Mouse (Mus musculus) gastrocnemius, adult 2 months (tissue): ENCODE results near the gene Ccsap. TPM values are rescaled to one million over a fixed set of nuclear protein-coding genes. Genes with fewer than 3 reads are reported as not detected.

ENCODE experiments used
- DNase-seq: peaks from one replicate; pipeline ENCODE4 v3.0.0; 2022
- H3K27ac ChIP-seq: fragments of 200-600 bp; 2 replicates; pipeline ENCODE4 v1.8.1; 2022; ENCODE audit warnings: mild to moderate bottlenecking
- H3K4me3 ChIP-seq: fragments of 200-600 bp; 2 replicates; pipeline ENCODE4 v1.8.1; 2022; ENCODE audit warnings: mild to moderate bottlenecking, moderate library complexity
- CTCF ChIP-seq: fragments of 200-600 bp; IDR thresholded peaks from 2 replicates; pipeline ENCODE4 v1.8.1; 2022; ENCODE audit warnings: antibody characterized with exemption, mild to moderate bottlenecking, moderate library complexity
- intact Hi-C: fragments of 180-260 bp; cut with DNase I; formaldehyde crosslinking; loops from one replicate; pipeline ENCODE4 v1.15.1; 2025
- total RNA-seq, 2 experiments: library from RNA; stranded (reverse); gene quantifications; 2 replicates each; pipeline ENCODE4 v1.2.3; 2021

Ccsap gene
- total RNA-seq, 2 experiments from 2014 or later, result 0.42 to 0.46 TPM

- TF ChIP-seq CTCF, result no peak
- intact Hi-C loops, result no loop called here
- peak; percentile 70 for DNase-seq
- Histone ChIP-seq H3K27ac (peak overlapping the region; percentile 98), H3K4me3 (peak overlapping the region; percentile 83)
These were observed 32.0 kb upstream of the Ccsap start for GRCm38 (mm10) chr8:123891883-123892585.

- Histone ChIP-seq H3K4me3 (peak overlapping the region; percentile 83), H3K27ac (peak overlapping the region; percentile 98)
- intact Hi-C loops, result no loop called here
- TF ChIP-seq CTCF, result no peak
- peak; percentile 83 for DNase-seq
These were observed 31.3 kb upstream of the Ccsap start for GRCm38 (mm10) chr8:123891271-123891670.

DNA sequence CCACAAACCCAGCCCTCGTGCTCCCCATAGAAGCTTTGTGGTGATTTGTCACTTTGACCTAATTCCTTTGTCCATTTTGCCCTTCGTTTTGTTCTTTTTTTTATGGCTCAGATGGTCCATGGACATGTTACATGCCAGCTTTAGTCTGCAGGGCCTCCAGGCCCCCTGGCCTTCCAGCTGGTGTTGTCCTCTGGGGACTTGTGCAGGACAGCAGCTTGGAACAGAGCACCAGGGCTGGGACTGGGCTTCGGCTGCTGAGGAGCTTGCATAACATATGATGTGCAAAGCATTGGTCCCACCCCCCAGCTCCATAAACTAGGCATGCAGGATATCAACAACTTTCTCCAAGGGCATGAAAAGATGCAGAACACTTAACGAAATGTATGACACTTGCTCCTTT is 29.8 kb upstream of the Ccsap start:
- Histone ChIP-seq H3K4me3 (no peak overlapping the region), H3K27ac (no peak overlapping the region)
- peak; percentile 50 for DNase-seq
- intact Hi-C loops, result no loop called here
- no peak for TF ChIP-seq CTCF

DNA sequence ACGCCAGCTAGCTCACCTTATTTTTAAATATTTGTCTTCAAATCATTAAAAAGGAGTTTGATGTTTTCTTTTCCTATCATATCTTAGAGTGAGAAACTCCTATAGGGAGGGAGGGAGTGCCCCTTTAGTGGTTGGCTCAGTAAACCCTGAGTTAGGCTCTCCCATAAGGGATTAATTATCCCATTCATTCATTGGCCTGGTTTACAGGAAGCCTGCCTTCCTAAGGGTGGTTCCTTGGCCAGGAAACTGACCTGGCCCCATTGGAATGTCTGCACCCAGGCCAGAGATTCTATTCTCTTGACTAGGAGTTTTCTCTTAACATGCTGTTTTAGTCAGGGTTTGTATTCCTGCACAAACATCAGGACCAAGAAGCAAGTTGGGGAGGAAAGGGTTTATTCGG is 27.9 kb upstream of the Ccsap start:
- no peak for DNase-seq
- intact Hi-C loops, result no loop called here
- Histone ChIP-seq H3K4me3 (no peak overlapping the region), H3K27ac (no peak overlapping the region)
- no peak for TF ChIP-seq CTCF

DNA sequence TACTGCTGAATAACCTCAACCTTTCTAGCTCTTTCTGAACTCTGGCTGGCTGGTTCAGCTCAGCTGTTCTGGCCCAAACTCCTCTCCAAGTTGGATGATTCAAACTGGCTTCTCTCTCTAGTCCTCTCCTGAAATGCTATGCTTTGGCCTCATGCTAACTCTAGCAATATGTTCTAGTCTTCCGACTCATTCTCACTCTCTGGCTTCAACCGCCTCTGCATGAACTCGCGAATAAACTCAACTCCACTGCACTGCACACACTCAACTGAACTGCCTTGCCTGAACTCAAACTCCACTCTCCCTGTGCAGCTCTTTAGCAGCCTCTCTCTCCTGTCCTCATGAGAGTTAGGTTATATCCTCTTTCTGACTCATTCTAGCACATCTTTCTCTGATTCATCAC is 27.2 kb upstream of the Ccsap start:
- no peak for DNase-seq
- TF ChIP-seq CTCF, result no peak
- intact Hi-C loops, result no loop called here
- 0 out of 2 replicates have a peak overlapping the region, but pooled peaks have one; percentile 5 for H3K27ac ChIP-seq
- no peak overlapping the region for H3K4me3 ChIP-seq

DNA sequence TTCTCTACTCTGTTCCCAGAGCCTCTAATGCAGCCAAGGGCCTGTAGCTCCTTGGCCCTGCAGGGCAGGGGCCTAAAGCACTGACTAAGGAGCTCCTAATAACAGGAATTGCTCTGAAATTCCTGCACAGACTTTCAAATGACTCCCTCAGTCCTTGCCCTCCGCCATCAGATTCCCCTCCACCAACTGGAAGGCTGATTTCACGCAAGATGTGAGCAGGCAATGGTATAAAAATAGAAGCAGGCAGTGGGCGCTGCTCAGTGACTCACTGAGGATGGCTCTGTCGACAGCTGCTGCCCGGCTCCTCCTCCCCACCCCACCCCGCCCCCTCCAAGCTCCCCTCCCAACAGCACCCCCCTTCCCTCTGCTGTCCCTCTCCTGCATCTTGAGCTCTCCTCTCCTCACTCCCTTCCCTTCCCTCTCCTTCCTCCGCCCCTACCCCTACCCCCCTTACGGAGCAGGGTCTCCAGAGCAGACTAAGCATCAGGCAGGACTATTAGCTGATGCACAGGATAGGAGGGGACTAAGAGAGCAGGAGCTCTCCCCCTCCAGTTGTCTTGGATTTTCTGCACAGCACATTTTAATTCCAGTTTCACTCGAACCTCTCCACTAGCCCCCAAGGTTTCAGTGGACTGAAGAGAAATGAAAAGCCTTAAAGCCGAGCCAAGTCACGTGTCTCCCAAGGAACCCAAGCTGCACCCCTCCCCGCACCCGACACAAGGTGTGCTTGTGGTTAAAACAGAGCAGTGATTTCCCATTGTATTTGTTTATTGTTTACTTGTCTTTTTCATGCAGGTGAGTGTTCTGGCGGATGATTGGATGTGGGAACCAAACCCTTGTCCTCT is 24.9 kb upstream of the Ccsap start:
- Histone ChIP-seq H3K27ac (peak overlapping the region; percentile 94), H3K4me3 (peak overlapping the region; percentile 61)
- no peak for TF ChIP-seq CTCF
- intact Hi-C loops, result no loop called here
- DNase-seq, result peak; percentile 74

- intact Hi-C loops, result no loop called here
- Histone ChIP-seq H3K4me3 (peak overlapping the region; percentile 70), H3K27ac (peak overlapping the region; percentile 94)
These were observed 23.1 kb upstream of the Ccsap start for GRCm38 (mm10) chr8:123883094-123883493.

GRCm38 (mm10) chr8:123882412-123882811 is 22.4 kb upstream of the Ccsap start:
- intact Hi-C loops, result no loop called here
- TF ChIP-seq CTCF, result no peak
- DNase-seq, result peak; percentile 55
- Histone ChIP-seq H3K27ac (peak overlapping the region; percentile 94), H3K4me3 (peak overlapping the region; percentile 70)

More at GRCm38 (mm10) chr8:123883094-123883493, 23.1 kb upstream of the Ccsap start:
- TF ChIP-seq CTCF, result peak; percentile 23; the same call in 1 of the 2 replicates
- peak; percentile 93 for DNase-seq

GRCm38 (mm10) chr8:123880821-123881350 is 20.9 kb upstream of the Ccsap start:
- DNase-seq, result no peak
- H3K4me3 ChIP-seq, result peak overlapping the region; percentile 70
- peak overlapping the region; percentile 94 for H3K27ac ChIP-seq
- TF ChIP-seq CTCF, result peak; percentile 51
- intact Hi-C loops, result no loop called here

DNA sequence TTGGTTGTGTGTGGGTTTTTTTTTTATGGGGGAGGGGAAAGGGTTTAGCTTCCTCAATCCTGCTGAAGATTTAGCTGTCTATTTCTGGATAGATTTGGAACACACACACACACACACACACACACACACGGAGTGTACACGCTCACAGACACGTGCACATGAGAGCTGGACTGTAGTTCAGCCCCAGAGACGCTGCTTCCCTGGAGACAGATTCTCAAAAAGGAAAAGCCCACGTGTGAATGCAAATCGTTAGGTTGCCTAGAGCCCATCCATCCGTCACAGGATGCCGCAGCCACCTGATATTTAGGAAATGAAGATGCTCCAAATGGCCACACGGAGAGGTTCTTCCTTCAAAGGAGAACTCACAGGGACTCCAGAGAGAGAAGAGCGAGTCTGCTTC is 20.3 kb upstream of the Ccsap start:
- intact Hi-C loops, result no loop called here
- TF ChIP-seq CTCF, result no peak
- no peak for DNase-seq
- peak overlapping the region; percentile 70 for H3K4me3 ChIP-seq
- peak overlapping the region; percentile 94 for H3K27ac ChIP-seq

DNA sequence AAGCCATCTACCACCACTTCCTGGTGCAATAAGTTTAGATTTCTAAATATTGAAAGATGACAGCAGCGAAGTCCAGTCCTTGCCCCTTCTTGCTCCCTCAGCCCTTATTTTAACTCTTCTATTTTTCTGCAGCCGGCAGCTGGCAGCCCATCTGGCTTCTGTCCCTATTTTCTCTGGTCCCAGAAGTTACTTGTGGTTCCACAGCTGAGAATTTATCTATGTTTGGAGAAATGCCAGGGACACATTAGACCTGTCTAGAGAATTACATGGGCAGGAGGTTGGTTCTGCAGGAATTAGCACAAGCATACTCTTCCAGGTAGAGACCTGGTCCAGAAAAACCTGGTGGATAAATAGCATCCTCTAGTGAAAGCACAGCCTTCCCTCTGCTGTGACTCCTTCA is 17.9 kb upstream of the Ccsap start:
- Histone ChIP-seq H3K4me3 (no peak overlapping the region), H3K27ac (peak overlapping the region; percentile 43)
- intact Hi-C loops, result no loop called here
- DNase-seq, result no peak
- no peak for TF ChIP-seq CTCF

DNA sequence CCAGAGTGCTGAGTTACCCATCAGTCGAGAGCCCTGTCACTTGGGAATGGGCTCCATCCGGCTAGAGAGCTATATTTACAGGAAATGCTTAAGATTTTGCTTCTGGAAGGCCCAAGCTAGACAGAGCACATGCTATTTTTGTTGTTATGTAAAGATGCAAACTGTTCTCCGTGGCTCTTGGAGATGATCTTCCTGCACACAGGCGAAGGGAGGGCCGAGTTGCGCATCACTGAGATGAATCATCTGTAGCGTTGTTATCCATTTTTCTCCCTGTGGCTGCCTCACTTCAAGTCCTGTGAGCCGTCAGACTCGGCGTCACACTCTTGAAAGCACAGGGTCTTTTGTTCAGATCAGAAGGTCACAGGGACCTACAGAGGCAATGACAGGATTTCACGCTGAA is 14.3 kb upstream of the Ccsap start:
- no peak for TF ChIP-seq CTCF

GRCm38 (mm10) chr8:123873364-123873763 is 13.4 kb upstream of the Ccsap start:
- TF ChIP-seq CTCF, result no peak
- intact Hi-C loops, result no loop called here

More for the DNA sequence above, 14.3 kb upstream of the Ccsap start:
- intact Hi-C loops, result no loop called here
- H3K27ac ChIP-seq, result no peak overlapping the region
- no peak for DNase-seq
- no peak overlapping the region for H3K4me3 ChIP-seq

More at GRCm38 (mm10) chr8:123873364-123873763, 13.4 kb upstream of the Ccsap start:
- Histone ChIP-seq H3K4me3 (no peak overlapping the region), H3K27ac (peak overlapping the region; percentile 91)
- DNase-seq, result no peak
